Mouse (Mus musculus) hindbrain, embryonic 12.5 days (tissue): ENCODE data around the gene Opalin. TPM values are rescaled to one million over a fixed set of nuclear protein-coding genes. Genes with fewer than 3 reads are reported as not detected.

Source experiments
- ATAC-seq: fragments of 200-750 bp; cut with Nextera tagmentation; 2 replicates; pipeline ENCODE4 v1.8.0; 2017; ENCODE audit warnings: moderate TSS enrichment; ENCODE audit not compliant: low FRiP score
- H3K27ac ChIP-seq: fragments of 300-500 bp; sonication (generic); 2 replicates; pipeline ENCODE4 v1.5.1; 2016; ENCODE audit warnings: mild to moderate bottlenecking
- H3K27me3 ChIP-seq: fragments of 300-500 bp; sonication (generic); 2 replicates; pipeline ENCODE4 v1.6.1; 2016; ENCODE audit warnings: mild to moderate bottlenecking
- H3K36me3 ChIP-seq: fragments of 300-500 bp; sonication (generic); 2 replicates; pipeline ENCODE4 v1.6.1; 2016; ENCODE audit warnings: mild to moderate bottlenecking
- H3K4me1 ChIP-seq: fragments of 300-500 bp; sonication (generic); 2 replicates; pipeline ENCODE4 v1.6.1; 2016
- H3K4me2 ChIP-seq: fragments of 300-500 bp; sonication (generic); replicated peaks from 2 replicates; pipeline ENCODE4 v1.6.1; 2016; ENCODE audit warnings: mild to moderate bottlenecking
- H3K4me3 ChIP-seq: fragments of 300-500 bp; sonication (generic); 2 replicates; pipeline ENCODE4 v1.5.1; 2016; ENCODE audit warnings: mild to moderate bottlenecking
- H3K9ac ChIP-seq: fragments of 300-500 bp; sonication (generic); 2 replicates; pipeline ENCODE4 v1.6.1; 2016; ENCODE audit warnings: mild to moderate bottlenecking, moderate library complexity
- H3K9me3 ChIP-seq: fragments of 300-500 bp; sonication (generic); replicated peaks from 2 replicates; pipeline ENCODE4 v1.6.1; 2016; ENCODE audit warnings: mild to moderate bottlenecking
- WGBS: fragments of 180-500 bp; shearing (Covaris S2); methylation state at CpG from one replicate; pipeline ENCODE4 v1.1.7; 2016; 5-methylcytosine and 5-hydroxymethylcytosine counted together
- polyA plus RNA-seq: library from polyadenylated mRNA; unstranded; fragments of >200 nt; fragmentation: Nextera tagmentation; extraction: Ambion mirVana; gene quantifications from 2 replicates; pipeline ENCODE4 v1.2.1, GENCODE M21; 2016

Gene Opalin
- polyA plus RNA-seq, result not detected in 2 replicates

DNA sequence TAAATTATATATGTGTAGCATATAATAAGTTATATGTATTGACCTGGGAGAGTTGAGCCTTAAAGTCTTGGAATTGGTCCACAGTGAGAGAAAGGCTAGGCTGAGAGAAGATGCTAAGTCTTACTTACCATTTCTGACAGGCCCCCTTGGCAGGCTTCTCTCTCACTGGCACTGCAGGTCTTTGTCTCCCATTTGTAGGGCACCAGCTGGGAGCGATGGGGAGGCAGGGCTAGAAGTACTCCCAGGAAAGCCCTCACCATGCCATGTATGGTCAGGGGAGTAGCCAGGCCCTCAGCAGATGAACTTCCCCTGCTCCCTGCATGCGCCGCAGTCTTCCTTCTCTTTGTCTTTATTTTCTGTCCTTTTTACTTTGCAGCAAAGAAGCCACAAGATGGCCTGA, at the start of gene Opalin:
Gene Opalin (minus strand): TSS at position 208 of the 400 bp plus-strand sequence.
- Histone ChIP-seq H3K9me3 (no peaks in the 10 kb centered on the region), H3K36me3 (no peaks in the 10 kb centered on the region), H3K9ac (no peak within 1 kb of the TSS), H3K4me1 (peaks cover 10% of the 10 kb centered on the region), H3K4me3 (no peak within 1 kb of the TSS), H3K27ac (no peak within 1 kb of the TSS), H3K4me2 (no peak within 1 kb of the TSS), H3K27me3 (0 out of 2 replicates have a peak, but pooled peaks cover 3% of the 10 kb centered on the region)
- no peak for ATAC-seq
- WGBS, result 86% methylated on average over 3 of the region's 3 CpGs

DNA sequence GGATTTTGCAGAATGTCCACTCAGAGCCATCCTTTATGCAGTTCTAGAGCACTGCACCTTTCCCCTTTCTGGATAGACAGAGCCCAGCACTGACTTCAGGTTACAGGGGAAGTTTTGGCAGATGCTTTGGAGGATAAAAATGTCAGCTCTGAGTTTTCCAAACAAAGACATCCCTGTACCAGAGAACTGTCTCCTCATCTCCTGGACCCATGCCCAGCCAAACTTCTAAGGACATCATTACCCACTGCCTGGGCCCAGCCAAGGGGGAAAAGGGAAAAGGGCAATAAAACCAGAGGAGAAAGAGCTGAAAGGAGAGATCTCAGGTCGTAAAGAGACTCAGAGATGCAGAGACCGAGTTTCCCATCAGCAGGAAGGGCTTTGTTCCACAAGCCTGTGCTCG, 46.1 kb upstream of the Opalin start:
- H3K9ac ChIP-seq, result no peak overlapping the region
- ATAC-seq, result no peak
- H3K36me3 ChIP-seq, result no peaks in the 10 kb centered on the region
- peaks cover 7% of the 10 kb centered on the region; the same call in 1 of the 2 replicates for H3K4me1 ChIP-seq
- 43% methylated on average over 3 of the region's 3 CpGs for WGBS
- no peak overlapping the region for H3K4me3 ChIP-seq
- H3K4me2 ChIP-seq, result no peak overlapping the region
- H3K27ac ChIP-seq, result no peak overlapping the region
- no peaks in the 10 kb centered on the region for H3K9me3 ChIP-seq
- H3K27me3 ChIP-seq, result no peaks in the 10 kb centered on the region

DNA sequence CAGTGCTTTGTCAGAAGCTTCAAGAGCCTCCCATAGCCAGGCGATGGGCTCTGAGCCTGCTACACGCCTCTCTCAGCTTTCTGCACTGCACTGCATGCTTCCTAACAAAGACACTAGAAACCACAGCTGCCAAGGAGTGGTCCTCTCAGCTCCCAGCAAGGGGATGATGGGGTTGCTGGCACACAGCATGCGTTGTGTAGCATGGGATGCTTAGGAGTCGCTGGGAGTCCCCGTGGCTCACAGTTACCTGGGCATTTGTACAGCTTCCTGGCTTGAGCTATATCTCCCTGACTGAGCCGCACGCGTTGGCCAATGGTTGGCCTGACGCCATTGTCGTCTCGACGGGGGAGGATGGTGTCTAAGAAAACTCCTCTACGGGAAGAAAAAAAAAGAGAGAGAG, 43.0 kb upstream of the Opalin start:
- no peaks in the 10 kb centered on the region for H3K27me3 ChIP-seq
- H3K36me3 ChIP-seq, result no peaks in the 10 kb centered on the region
- H3K4me1 ChIP-seq, result peaks cover 10% of the 10 kb centered on the region
- H3K9me3 ChIP-seq, result no peaks in the 10 kb centered on the region
- H3K9ac ChIP-seq, result no peak overlapping the region
- H3K4me3 ChIP-seq, result no peak overlapping the region
- no peak for ATAC-seq
- 93% methylated on average over 13 of the region's 13 CpGs for WGBS
- no peak overlapping the region for H3K27ac ChIP-seq
- no peak overlapping the region for H3K4me2 ChIP-seq

DNA sequence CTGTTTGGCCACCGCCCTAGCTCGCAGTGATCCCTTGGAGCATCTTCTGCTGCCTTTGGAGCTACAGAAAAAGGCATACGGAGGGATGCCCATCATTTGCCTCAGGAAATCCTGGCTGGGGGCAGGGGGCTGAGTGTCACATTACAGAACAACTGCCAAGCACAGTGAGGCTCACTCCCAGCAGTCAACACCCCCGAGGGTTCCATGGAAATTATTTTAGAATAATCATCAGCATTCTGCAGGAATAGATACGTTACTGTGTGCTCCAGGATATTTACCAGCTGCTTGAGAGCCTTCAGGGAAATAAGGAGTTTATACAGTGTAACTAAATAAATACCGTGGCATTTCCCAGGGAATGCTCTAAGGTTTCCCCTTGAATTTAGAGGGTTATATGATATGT, 41.4 kb upstream of the Opalin start:
- WGBS, result 50% methylated on average over 6 of the region's 6 CpGs
- no peak overlapping the region for H3K4me3 ChIP-seq
- no peak overlapping the region for H3K27ac ChIP-seq
- H3K4me2 ChIP-seq, result no peak overlapping the region
- no peaks in the 10 kb centered on the region for H3K36me3 ChIP-seq
- H3K9me3 ChIP-seq, result no peaks in the 10 kb centered on the region
- no peak overlapping the region for H3K9ac ChIP-seq
- ATAC-seq, result no peak
- no peaks in the 10 kb centered on the region for H3K27me3 ChIP-seq
- peaks cover 25% of the 10 kb centered on the region for H3K4me1 ChIP-seq

DNA sequence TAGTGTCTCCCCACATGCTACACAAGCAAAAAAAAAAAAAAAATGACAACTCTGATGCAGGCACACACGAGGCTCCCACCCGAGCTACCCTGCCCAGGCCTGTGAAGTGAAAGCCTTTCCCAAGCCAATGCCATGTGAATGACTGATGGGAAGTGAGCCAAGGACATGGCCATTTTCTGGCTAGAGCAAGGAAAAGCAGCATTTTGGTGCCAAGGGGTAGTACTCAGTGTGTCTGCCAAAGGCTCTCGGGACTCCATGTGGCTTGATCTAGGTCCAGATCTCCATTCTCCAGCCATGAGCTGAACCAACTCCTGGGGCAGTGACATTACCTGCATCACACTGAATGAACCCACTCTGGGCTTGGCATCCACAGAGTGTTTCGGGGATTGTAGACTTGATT, 40.4 kb upstream of the Opalin start:
- WGBS, result 89% methylated on average over 4 of the region's 4 CpGs
- Histone ChIP-seq H3K36me3 (no peaks in the 10 kb centered on the region), H3K4me1 (peaks cover 34% of the 10 kb centered on the region), H3K4me3 (no peak overlapping the region), H3K27ac (no peak overlapping the region), H3K4me2 (no peak overlapping the region), H3K27me3 (no peaks in the 10 kb centered on the region), H3K9me3 (no peaks in the 10 kb centered on the region), H3K9ac (no peak overlapping the region)
- no peak for ATAC-seq

DNA sequence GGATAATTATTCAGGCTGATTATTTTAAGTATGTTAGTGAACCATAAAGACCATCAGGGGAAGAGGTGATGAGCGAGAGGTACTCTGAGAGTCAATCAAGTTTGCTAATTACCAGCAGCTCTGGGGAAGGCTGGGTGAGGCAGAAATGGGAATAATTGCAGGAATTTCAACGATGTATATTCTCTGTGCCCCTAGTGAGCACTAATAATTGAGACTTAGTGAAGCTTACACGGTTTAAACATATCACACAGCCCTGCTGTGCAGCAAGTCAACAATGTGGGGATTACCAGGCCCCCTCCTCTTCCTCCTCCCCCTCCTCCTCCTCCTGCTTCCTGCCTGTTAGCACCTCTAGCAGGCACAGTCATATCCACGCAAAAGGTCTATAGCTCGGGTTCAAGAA, 37.7 kb upstream of the Opalin start:
- ATAC-seq, result peak; percentile 30; the same call in 1 of the 2 replicates
- H3K27me3 ChIP-seq, result 0 out of 2 replicates have a peak, but pooled peaks cover 9% of the 10 kb centered on the region
- peaks cover 41% of the 10 kb centered on the region for H3K4me1 ChIP-seq
- WGBS, result 42% methylated on average over 5 of the region's 5 CpGs
- H3K4me3 ChIP-seq, result no peak overlapping the region
- 0 out of 2 replicates have a peak overlapping the region, but pooled peaks have one; percentile 40 for H3K27ac ChIP-seq
- H3K9me3 ChIP-seq, result no peaks in the 10 kb centered on the region
- H3K36me3 ChIP-seq, result no peaks in the 10 kb centered on the region
- no peak overlapping the region for H3K4me2 ChIP-seq
- no peak overlapping the region for H3K9ac ChIP-seq

DNA sequence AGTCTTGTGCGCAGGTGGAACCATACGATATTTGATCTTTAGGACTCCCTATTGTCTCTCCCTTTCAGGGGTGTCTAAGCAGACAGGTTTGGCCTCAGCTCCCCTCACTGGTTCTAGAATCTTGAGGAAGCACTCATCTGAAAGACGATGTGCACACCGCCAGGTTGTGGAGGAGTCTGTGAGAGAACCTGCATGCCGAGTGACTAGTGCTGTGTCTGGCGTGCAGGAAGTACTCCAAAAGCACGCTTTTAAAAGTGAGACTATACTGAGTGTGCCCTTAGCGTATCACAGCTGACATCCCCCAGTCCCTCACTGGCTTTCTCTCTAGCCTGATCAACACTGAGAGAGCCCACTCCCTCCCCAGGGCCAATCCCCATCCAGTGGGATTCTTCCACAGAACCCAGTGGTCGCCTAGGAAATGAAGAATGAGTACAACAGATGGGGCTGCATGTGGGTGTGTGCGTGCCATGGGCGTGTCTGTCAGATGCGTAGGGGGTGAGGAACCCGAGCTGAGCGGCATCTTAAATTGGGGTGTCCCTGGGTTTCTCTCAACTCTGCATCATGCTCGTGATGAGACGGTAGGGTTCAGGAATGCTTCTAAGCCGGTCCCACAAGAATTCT, 37.1 kb upstream of the Opalin start:
- peak; percentile 86 for ATAC-seq
- no peak overlapping the region for H3K4me2 ChIP-seq
- H3K27me3 ChIP-seq, result 0 out of 2 replicates have a peak, but pooled peaks cover 9% of the 10 kb centered on the region
- peak overlapping the region; percentile 23; the same call in 1 of the 2 replicates for H3K27ac ChIP-seq
- peaks cover 47% of the 10 kb centered on the region for H3K4me1 ChIP-seq
- no peak overlapping the region for H3K9ac ChIP-seq
- H3K9me3 ChIP-seq, result no peaks in the 10 kb centered on the region
- H3K36me3 ChIP-seq, result no peaks in the 10 kb centered on the region
- no peak overlapping the region for H3K4me3 ChIP-seq
- 52% methylated on average over 17 of the region's 17 CpGs for WGBS

DNA sequence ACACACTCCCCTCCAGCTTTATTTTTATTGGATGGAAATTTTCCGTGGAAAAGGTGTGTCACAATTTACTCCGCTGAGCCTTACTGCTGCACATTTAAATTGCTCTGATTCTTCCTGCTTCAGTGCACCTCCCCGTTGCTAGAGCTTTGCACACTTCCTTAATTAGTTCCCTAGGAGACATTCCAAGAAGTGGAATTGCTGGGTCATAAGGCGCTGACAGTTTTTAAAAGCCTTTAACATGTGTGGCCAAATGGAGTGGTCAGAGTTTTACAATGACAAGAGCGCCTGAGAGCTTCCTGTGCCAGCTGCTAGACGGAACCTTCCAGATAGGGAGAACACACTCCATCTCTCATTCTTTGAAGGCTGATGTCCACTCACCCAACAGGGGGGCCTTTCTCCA, 35.7 kb upstream of the Opalin start:
- H3K27ac ChIP-seq, result no peak overlapping the region
- H3K4me3 ChIP-seq, result no peak overlapping the region
- no peak overlapping the region for H3K4me2 ChIP-seq
- peaks cover 41% of the 10 kb centered on the region for H3K4me1 ChIP-seq
- WGBS, result 38% methylated on average over 6 of the region's 6 CpGs
- ATAC-seq, result no peak
- 0 out of 2 replicates have a peak, but pooled peaks cover 9% of the 10 kb centered on the region for H3K27me3 ChIP-seq
- no peaks in the 10 kb centered on the region for H3K9me3 ChIP-seq
- H3K36me3 ChIP-seq, result no peaks in the 10 kb centered on the region
- H3K9ac ChIP-seq, result no peak overlapping the region

DNA sequence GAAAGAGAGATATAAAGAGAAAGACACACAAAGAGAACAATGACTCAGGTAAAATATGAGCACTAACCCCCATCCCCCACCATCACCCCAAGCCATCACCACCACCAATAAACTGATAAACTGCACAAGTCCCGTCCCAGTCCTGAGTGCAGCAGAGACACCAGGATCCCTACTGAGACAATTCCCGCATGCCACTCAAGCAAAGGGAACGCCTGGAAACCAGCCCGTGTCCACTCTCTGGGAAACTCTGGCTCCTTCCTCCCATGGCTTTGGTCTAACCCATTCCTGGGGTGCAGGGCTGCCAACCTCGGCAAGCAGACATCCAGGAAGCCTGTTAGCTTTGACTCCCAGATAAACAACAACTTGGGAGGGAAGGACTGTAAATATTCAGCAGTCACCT, 33.1 kb upstream of the Opalin start:
- no peak for ATAC-seq
- Histone ChIP-seq H3K27ac (no peak overlapping the region), H3K9ac (no peak overlapping the region), H3K4me1 (peaks cover 39% of the 10 kb centered on the region), H3K9me3 (no peaks in the 10 kb centered on the region), H3K27me3 (0 out of 2 replicates have a peak, but pooled peaks cover 12% of the 10 kb centered on the region), H3K4me3 (no peak overlapping the region), H3K4me2 (no peak overlapping the region), H3K36me3 (no peaks in the 10 kb centered on the region)
- 54% methylated on average over 5 of the region's 5 CpGs for WGBS

DNA sequence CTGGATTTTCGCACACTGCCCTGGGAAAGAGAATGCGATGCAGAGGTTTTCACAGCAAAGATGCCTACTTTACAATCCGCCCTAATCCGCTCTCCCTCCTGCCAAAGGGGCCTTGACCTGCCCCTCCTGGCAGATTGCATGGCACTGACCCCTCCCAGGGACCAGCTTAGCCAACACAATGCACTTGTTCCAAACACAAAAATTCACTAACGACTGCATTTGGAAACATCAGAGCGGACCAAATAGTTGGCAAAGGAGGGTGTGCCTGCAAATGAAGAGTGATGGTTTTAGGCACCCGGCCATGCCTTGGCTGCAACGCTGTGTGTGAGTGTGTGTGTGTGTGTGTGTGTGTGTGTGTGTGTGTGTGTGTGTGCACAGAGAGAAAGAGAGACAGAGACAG, 32.6 kb upstream of the Opalin start:
- WGBS, result 51% methylated on average over 8 of the region's 8 CpGs
- Histone ChIP-seq H3K9ac (no peak overlapping the region), H3K27me3 (0 out of 2 replicates have a peak, but pooled peaks cover 12% of the 10 kb centered on the region)

DNA sequence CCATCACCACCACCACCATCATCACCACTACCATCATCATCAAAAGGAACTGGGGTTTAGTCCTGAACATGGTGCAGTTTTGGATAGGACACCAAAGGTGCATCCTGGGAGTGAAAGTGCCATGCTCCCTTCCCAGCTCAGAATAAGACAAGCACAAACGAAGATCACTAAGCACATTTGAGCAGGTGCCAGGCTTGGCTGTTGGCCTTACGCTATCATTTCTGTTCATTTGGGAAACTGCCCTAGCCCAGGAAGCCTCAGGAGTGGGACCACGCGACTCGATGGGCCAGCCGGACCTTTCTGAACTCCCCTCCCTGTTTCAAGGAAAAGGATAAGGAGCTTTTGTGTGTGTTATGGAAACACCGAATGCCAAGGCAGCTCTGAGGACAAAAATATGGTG, 31.8 kb upstream of the Opalin start:
- ATAC-seq, result no peak
- Histone ChIP-seq H3K9me3 (no peaks in the 10 kb centered on the region), H3K27me3 (0 out of 2 replicates have a peak, but pooled peaks cover 16% of the 10 kb centered on the region), H3K36me3 (no peaks in the 10 kb centered on the region), H3K4me2 (no peak overlapping the region), H3K27ac (no peak overlapping the region), H3K9ac (no peak overlapping the region), H3K4me3 (no peak overlapping the region), H3K4me1 (peaks cover 26% of the 10 kb centered on the region)
- WGBS, result 79% methylated on average over 7 of the region's 7 CpGs

More for the DNA sequence above, 32.6 kb upstream of the Opalin start:
- no peak overlapping the region for H3K4me3 ChIP-seq
- no peak for ATAC-seq
- no peak overlapping the region for H3K4me2 ChIP-seq
- no peaks in the 10 kb centered on the region for H3K9me3 ChIP-seq
- H3K36me3 ChIP-seq, result no peaks in the 10 kb centered on the region
- no peak overlapping the region for H3K27ac ChIP-seq
- peaks cover 34% of the 10 kb centered on the region for H3K4me1 ChIP-seq

DNA sequence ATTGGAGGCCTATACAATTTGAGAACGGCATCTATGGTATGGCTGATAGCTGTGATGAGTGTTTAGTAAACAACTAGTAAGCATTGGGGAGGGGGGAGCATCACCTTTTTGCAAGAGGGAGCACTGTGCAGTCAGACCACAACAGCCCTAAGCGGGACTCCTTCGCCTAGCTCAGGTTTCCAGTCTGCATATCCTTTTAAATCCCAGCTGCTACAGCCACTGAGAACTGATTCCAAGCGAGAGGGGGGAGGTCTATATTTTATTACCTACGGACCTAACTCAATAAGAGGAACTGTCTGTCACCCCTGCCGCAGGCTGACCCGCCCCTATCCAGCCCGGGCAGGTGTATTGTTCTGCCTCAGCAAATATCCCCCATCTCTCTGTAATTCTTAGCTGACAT, 30.6 kb upstream of the Opalin start:
- 61% methylated on average over 8 of the region's 8 CpGs for WGBS
- H3K27ac ChIP-seq, result no peak overlapping the region
- no peaks in the 10 kb centered on the region for H3K36me3 ChIP-seq
- ATAC-seq, result no peak
- no peak overlapping the region for H3K9ac ChIP-seq
- no peak overlapping the region for H3K4me3 ChIP-seq
- H3K27me3 ChIP-seq, result peaks cover 16% of the 10 kb centered on the region; the same call in 1 of the 2 replicates
- H3K4me2 ChIP-seq, result no peak overlapping the region
- H3K4me1 ChIP-seq, result peaks cover 15% of the 10 kb centered on the region
- H3K9me3 ChIP-seq, result no peaks in the 10 kb centered on the region

DNA sequence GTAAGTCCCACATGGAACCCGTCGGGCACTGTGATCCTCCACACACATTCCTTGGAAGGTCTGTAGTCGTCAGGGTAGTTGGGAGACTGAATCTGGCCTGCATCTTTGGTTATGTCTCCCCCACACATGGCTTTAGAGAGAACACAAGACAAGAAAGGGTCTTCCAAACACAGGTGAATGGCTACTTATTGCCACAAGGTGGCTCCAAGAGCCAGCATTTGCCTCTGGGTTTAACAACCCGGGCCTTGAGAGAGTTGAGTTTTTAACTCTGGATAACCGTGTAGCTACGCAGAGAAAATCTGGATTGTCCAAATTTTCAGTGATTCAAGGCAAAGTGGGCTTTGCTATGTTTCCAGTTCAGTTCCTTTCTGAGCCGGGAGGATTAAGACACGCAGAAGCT, 28.0 kb upstream of the Opalin start:
- Histone ChIP-seq H3K27ac (no peak overlapping the region), H3K36me3 (no peaks in the 10 kb centered on the region), H3K4me1 (peaks cover 10% of the 10 kb centered on the region), H3K9ac (no peak overlapping the region), H3K4me3 (no peak overlapping the region), H3K27me3 (peaks cover 7% of the 10 kb centered on the region; the same call in 1 of the 2 replicates), H3K9me3 (no peaks in the 10 kb centered on the region), H3K4me2 (no peak overlapping the region)
- no peak for ATAC-seq
- WGBS, result 50% methylated on average over 8 of the region's 8 CpGs
